Mouse (Mus musculus) c-Kit-positive CD71-positive TER-119-negative erythroid progenitor cells, embryonic 14.5 days (primary cell): ENCODE results near the gene Zfp94.

Source experiments
- DNase-seq: peaks from one replicate; pipeline ENCODE4 v3.0.0-alpha.2; 2013; ENCODE audit warnings: low read depth

The Zfp94 gene

DNA sequence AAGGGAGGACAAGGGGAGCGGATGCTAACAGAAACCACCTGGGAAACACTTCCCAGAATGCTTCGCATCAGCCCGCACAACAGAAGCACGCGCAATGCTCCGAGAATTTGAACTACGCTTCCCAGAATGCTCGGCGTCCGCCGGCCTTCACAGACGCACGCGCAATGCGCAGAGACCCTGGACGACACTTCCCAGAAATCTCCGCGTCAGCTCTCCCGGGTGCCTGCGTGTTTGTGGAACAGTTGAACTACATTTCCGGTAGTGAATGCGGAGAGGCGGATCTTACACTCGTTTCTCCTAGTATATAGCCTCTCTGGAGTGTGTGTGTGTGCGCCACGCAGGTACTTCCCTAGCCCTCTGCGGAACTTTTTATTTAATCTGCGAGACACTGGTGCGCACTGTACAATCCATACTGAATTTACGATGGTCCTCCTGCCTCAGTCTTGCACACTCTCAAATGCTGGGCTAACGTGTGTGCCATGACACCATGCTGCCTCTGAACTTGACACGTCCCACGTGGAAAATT lies at the start of gene Zfp94:
Gene Zfp94, minus strand, starts transcription at position 100 of the 526 bp plus-strand sequence.
- DNase-seq, result peak; percentile 92

DNA sequence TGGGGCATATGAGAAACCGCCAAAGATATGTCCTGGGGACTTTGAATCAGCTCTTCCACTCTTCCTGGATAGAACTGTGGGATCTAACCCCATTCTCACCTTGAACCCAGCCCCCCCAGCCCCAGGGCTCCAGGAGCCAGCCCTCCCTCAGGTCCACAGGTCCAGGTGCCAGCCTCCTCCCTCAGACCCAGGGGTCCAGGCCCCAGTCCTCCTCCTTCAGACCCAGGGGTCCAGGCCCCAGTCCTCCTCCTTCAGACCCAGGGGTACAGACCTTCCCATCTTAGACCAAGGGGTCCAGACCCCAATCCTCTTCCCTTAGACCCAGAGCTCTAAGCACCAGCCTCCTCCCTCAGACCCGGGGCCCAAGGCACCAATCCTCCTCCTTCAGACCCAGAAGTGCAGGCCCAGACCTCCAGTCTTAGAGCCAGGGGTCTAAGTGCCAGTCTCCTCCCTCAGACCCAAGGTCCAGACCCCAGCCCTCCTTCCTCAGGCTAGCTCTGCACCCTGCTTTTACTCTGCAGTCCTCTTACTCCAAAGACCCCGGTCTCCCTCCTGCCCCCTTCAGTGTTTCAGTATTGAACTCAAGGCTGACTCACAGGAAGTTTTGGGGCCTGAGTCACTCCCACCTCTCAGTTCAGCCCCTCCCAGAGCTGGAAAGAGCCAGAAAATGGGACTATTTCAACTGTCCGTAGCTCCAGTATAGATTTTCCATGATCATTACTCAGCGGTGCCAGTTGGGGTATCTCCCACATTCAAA lies 49.0 kb upstream of the Zfp94 start:
- DNase-seq, result no peak

DNA sequence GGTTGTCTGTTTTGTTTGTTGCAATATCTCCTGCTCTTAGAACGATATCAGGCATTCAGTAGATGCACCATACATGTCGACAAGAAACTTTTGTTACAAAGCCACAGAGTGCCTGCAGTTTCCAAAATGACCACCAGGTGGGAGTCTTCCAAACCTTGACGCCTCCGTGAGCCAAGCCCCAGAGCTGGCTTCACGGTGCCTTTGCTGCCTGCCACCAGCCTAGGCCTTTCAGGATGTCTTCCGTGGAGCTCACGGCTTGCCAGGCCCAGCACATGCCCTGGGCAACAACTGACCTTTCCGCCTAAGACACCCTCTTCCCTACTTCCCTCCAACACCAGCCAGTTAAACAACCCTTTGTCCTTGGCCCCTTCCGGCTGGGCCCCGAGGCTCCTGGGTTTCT lies 48.4 kb upstream of the Zfp94 start:
- DNase-seq, result peak; percentile 95

- no peak for DNase-seq
Observed at GRCm38 (mm10) chr7:24363228-24363627, 46.8 kb upstream of the Zfp94 start.

GRCm38 (mm10) chr7:24361001-24361400 lies 44.5 kb upstream of the Zfp94 start:
- DNase-seq, result no peak

DNA sequence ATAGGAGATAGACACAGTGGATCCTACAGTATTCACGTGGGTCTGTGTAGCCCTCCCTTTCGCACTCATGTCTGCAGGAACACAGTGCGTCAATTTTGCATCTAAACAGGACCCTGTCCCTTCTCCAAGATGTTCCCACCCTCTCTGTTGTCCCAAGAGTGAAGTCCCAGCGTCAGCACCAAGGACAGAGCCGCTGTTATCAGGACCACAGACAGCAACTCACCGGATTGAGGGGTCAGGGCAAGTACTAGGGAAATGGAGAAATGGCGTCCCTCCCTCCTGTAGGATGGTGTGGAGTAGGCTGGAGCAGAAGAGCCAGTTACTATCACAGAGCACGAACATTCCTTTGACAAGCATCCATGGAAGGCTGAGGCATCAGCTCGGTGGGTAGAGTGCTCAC lies 42.8 kb upstream of the Zfp94 start:
- DNase-seq, result no peak

DNA sequence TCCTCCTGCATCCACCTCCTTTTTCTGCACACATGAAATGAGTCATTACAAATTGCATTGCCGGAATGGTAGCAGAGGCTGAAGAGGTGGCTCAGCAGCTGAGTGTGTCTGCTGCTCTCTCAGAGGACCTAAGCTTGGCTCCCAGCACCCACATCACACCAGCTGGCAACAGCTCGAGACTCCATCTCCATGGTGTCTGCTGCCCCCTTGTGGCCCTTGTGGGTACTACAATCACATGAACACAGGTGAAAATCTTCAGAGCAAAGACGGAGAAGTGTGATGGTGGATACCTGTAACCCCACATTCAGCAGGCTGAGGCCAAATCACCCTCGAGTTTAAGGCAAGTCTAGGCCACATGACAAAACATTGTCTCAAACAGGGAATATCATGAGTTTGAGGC lies 41.4 kb upstream of the Zfp94 start:
- DNase-seq, result no peak

DNA sequence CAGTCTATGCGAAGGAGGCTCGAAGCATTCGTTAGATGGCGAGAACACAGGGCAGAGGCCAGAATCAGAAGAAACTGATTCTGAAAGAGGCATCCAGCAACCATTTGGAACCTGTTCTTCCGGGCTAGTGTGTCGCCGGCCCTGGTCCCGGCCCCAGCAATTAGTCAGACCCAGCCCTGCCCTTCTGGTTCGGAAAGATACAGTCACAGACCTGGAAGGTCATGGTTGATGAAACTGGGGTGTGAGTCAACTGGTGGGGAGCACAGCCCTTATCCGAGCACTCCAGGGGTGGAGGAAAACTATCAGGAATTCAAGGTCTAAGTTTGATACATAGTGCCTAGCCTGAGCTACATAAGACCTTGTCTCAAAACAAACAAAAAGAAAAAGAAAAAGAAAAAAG lies 39.6 kb upstream of the Zfp94 start:
- DNase-seq, result no peak

GRCm38 (mm10) chr7:24355646-24356045 lies 39.2 kb upstream of the Zfp94 start:
- no peak for DNase-seq

GRCm38 (mm10) chr7:24348896-24349295 lies 32.4 kb upstream of the Zfp94 start, which contains the start of gene Lypd5:
TSS of gene Lypd5 (plus strand) at chr7:24349196.
- no peak for DNase-seq

DNA sequence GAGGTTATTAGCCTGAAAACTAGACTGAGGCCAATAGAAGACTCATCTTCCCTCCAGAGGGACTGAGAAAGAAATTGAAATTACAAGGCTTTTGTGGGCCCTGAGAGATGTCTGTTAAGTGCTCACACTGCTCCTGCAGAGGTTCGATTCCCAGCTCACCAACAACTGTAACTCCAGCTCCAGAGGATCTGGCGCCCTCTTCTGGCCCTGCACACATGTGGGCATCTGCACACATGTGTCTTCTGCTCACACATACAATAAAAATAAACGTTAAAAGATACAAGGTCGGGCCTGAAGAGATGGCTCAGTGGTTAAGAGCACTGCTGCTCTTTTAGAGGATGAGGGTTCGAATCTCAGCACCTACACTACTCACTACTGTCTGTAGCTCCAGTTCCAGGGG lies 30.0 kb upstream of the Zfp94 start:
- no peak for DNase-seq

DNA sequence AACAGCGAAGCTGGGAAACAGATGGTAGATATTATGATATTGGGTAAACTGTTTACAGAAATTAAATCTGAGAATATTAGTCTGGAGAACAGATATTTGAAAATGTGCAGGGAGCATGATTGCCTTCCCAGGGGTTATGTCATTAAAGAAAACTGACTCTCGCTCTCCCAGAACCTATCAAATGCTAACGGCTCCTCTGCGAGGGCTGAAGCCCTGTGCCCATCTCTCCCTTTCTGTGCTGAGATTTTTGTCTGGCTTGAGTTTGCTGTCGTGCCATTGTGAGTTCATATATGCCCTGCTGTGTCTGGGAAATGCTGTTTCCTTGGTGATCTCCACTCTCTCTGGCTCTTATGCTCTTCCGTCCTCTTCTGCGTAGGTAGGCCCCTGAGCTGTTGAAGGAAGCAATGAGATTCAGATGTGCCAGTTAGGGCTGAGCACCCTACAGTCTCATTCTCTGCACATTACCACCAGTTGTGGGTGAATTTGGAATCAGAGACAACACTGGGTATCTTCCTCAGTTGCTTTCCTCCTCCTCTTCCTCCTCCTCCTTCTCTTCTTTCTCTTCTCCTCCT lies 27.3 kb upstream of the Zfp94 start:
- no peak for DNase-seq

- DNase-seq, result no peak
Observed at GRCm38 (mm10) chr7:24338241-24338640, 21.8 kb upstream of the Zfp94 start.

DNA sequence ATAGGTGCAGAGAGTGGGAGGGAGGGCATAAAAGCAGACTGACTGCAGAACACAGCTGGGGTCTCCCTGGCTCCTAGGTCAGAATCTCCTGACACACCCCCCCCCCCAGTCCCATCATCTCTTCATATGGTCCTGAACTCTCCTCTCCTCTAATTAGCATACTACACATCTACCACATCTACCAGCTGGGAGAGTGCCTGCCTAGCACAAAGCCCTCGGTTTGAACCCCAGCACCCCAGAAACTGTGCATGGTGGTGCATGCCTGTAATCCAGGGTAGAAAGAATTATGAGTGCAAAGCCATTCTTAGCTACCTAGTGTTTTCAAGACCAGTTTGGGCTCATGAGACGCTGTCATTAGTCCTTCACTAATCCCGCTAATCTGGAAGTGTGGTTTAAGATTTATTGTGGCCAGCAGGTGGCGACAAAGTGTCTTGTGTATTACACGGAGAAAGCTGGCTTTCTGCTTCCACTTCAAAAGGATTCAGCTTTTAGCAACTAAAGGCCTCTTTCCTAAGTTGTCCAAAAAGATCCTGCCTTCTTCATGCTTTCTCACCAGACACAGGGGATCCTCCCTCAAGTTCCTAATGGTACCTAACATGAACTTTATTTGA lies 19.3 kb upstream of the Zfp94 start:
- DNase-seq, result peak; percentile 62

DNA sequence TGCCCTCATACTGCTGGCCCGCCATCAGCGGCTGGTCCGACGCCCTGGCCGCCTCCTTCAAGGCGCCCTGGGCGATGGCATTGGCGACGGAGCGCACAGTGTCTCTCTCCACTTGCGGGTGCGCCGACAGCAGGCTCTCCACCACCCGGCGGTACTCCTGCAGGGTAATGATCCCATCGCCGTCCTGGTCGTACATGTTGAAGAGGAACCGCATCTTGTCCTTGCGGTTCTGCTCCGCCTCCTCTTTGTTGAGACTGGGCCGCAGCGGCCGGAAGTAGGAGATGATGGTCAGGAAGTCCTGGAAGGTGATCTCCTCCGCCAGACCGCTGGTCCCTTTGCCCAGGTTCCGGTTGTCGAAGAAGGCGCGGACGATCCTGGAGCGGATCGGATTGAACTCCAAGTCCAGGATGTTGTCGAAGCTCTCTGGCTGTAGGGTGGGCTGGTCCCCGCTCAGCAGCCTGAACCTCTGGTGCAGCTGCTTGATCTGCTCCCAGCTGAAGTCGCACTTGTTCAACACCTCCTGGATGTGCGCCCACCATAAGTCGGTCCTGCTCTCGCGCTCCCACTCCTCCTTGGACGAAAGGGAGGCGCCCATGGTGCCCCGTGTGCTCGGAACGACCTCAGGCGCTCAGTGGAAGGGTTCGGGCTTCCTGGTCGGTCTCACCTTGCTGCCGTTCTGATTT lies 17.0 kb upstream of the Zfp94 start, which contains the start of gene Tescl:
Gene Tescl, minus strand, starts transcription at position 633 of the 683 bp plus-strand sequence.
- no peak for DNase-seq

- DNase-seq, result no peak
Observed at GRCm38 (mm10) chr7:24327281-24327975, 11.0 kb upstream of the Zfp94 start.

DNA sequence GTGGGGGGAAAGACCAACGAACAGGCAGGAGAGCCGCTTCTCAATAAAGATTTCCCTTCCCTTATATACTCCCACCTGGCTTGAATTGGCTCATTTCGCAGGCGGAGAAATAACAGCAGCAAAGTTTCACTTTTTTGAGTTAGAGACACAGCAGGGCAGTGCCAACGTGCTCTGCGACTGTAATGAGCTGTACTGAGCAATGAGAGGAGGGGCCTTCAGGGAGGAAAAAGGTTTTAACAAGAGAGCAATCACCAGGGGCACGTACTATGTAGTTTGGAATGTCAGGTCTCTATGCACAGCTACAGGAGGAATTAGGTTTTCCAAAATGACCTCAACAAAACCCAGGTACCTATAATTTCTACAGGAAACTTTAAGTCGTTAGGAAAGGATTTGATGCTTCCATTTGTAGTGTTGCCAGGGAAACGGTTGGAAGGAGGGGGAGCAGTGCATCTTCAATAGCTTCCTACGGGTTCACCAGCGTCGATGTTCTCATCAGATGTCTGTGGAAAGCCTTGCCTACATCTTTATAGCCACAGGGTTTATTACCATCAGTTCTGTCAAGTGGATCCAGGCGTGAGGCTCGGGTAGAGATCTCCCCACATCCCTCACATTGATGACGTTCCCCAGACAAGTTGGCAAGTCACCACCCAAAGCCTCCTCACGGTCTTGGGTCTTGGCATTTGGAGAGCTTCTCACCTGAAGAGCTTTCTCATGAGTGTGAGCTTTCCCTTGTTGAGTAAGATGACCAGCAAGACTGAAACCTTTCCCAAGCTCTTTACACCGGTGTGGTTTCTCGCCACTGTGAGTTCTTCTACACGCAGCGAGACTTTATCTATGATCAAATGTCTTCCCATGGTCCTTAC lies 10.0 kb upstream of the Zfp94 start:
- DNase-seq, result no peak

DNA sequence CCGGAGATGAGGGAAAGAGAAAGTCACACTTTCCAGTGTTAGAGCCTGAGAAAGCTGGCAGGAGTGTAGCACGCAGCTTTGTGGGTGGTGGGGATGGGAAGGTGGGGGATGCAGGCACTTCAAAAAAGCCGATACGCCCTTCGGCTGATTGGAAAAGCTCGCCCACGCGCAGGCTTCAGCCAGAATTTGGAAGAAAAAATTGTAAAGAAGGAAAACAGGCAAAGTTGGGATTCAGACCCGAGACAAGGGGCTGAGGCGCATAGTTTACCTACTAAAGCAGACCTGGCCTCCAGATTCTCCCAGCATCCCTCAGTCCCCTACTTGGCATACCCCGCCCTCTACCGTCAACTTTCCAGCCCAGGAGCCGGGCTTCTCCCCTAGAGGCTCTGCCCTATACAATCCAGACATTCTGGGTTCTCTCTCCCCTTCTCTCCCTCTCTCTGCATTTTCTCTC lies 9.2 kb upstream of the Zfp94 start:
- no peak for DNase-seq

- no peak for DNase-seq
Observed at GRCm38 (mm10) chr7:24325197-24325596, 8.7 kb upstream of the Zfp94 start.

GRCm38 (mm10) chr7:24322593-24322992 lies 6.1 kb upstream of the Zfp94 start:
- no peak for DNase-seq

DNA sequence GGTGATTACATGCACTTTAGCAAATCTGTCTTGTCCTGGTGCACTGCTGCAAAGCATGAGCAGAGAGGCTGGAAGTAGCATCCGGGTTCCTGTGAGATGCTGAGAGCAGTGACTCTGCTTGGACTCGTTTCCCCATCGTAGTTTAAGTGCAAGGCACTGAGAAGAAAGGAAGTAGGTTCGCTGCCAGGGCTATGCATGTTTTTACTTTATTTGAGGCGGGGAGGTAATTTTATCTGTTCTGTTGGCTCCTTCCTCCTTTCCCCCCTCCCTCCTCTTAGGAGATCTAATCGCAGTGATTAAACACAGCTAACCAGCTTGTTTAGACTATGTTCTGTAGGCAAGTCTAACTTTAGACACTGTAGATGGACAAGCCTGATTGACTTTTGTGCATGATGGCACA lies 2.5 kb upstream of the Zfp94 start:
- no peak for DNase-seq
